8 mouse cellular contexts compared by ENCODE assay signal in the genomic region with DNA sequence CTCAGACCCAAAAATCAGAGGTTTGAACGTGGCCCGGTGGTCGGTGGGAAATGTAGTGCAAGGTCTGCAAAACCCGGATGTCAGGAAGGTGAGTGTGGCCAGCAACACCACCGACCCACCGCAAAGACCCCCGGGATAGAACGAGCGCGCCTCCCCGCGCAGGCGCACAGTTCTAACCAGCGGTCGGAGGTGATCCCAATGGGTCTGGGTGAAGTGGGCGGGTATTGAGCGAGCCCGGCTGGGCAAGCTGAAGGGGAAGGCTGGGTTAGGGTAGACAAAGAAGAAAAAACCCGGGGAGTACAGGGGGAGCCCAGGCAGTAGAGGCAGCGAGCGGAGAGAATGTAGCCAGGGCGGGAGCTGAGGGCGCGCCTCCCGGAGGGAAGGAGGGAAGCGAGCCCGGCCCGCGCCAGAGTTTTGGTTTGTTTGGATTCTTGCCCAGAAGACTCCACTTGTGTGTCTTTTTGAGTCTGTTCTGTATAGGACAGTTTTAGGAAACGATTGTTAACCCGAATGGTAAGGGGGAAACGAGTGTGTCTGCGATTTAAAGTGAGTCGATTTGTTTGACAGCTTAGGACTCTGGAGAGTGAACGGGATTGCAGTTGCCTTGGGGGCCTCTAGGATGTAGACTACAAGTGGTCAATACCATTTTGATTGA. TPM values are rescaled to one million over a fixed set of nuclear protein-coding genes. Genes with fewer than 3 reads are reported as not detected.
A peak's percentile ranks its signal among the peaks of the same experiment; 100 is the strongest.
DNase-seq lines count a peak whose midpoint lies in the region; ATAC-seq and TF ChIP-seq lines count a peak whose summit lies in the region.

No protein-coding gene starts in this region.

- peak; percentile 81 for ATAC-seq in heart, embryonic 13.5 days (ENCODE audit: extremely low read depth, insufficient number of reproducible peaks, low FRiP score, low TSS enrichment)
- ATAC-seq in kidney, postnatal 0 days (replicated peaks; ENCODE audit: low FRiP score, low read depth): peak; percentile 91
- ATAC-seq in neural tube, embryonic 11.5 days (ENCODE audit: insufficient read depth, low FRiP score, low TSS enrichment): peak; percentile 95
- peak; percentile 87 for ATAC-seq in stomach, postnatal 0 days (ENCODE audit: low FRiP score, low TSS enrichment)

- TF ChIP-seq POLR2A in liver, adult 2 months (IDR thresholded peaks at IDR 0.05; ENCODE audit: extremely low read depth, insufficient read depth, low read length): no peak

- H3K36me3 ChIP-seq in forebrain, embryonic 10.5 days (replicated peaks): peaks cover 58% of the 10 kb centered on the region
- H3K36me3 ChIP-seq in heart, embryonic 13.5 days: peaks cover 58% of the 10 kb centered on the region
- no peaks in the 10 kb centered on the region for H3K36me3 ChIP-seq in kidney, postnatal 0 days (ENCODE audit: insufficient read depth, low read length)
- no peaks in the 10 kb centered on the region; the same call in 1 of the 2 replicates for H3K36me3 ChIP-seq in liver, adult 2 months (ENCODE audit: control insufficient read depth, insufficient read depth, low read length)
- no peaks in the 10 kb centered on the region; the same call in 1 of the 2 replicates for H3K36me3 ChIP-seq in neural tube, embryonic 11.5 days (ENCODE audit: control insufficient read depth, insufficient read depth, low read length)
- no peaks in the 10 kb centered on the region for H3K36me3 ChIP-seq in stomach, postnatal 0 days (ENCODE audit: control insufficient read depth, insufficient read depth, low read length)

- H3K9me3 ChIP-seq in forebrain, embryonic 10.5 days: peaks cover 37% of the 10 kb centered on the region
- peaks cover 18% of the 10 kb centered on the region; the same call in 1 of the 2 replicates for H3K9me3 ChIP-seq in heart, embryonic 13.5 days
- 0 out of 2 replicates have a peak, but pooled peaks cover 6% of the 10 kb centered on the region for H3K9me3 ChIP-seq in kidney, postnatal 0 days (replicated peaks; ENCODE audit: low read length)
- H3K9me3 ChIP-seq in neural tube, embryonic 11.5 days (ENCODE audit: control insufficient read depth, low read length): no peaks in the 10 kb centered on the region; the same call in 1 of the 2 replicates
- H3K9me3 ChIP-seq in stomach, postnatal 0 days (ENCODE audit: control insufficient read depth, low read length): no peaks in the 10 kb centered on the region

- peak overlapping the region; percentile 67 for H3K4me3 ChIP-seq in forebrain, embryonic 10.5 days
- peak overlapping the region; percentile 71 for H3K4me3 ChIP-seq in heart, embryonic 13.5 days
- H3K4me3 ChIP-seq in kidney, postnatal 0 days (replicated peaks; ENCODE audit: low read depth, low read length): peak overlapping the region; percentile 51
- H3K4me3 ChIP-seq in liver, adult 2 months (ENCODE audit: insufficient read depth, low read depth, low read length): peak overlapping the region; percentile 46
- peak overlapping the region; percentile 51 for H3K4me3 ChIP-seq in neural tube, embryonic 11.5 days (ENCODE audit: low read depth, low read length)
- H3K4me3 ChIP-seq in stomach, postnatal 0 days (ENCODE audit: low read depth, low read length): peak overlapping the region; percentile 51

- TF ChIP-seq EP300 in stomach, postnatal 0 days (optimal IDR thresholded peaks at IDR 0.05): no peak

- H3K4me1 ChIP-seq in forebrain, embryonic 10.5 days: peaks cover 10% of the 10 kb centered on the region
- no peaks in the 10 kb centered on the region for H3K4me1 ChIP-seq in heart, embryonic 13.5 days
- no peaks in the 10 kb centered on the region for H3K4me1 ChIP-seq in kidney, postnatal 0 days (replicated peaks; ENCODE audit: insufficient read depth, low read length)
- H3K4me1 ChIP-seq in liver, adult 2 months (ENCODE audit: control insufficient read depth, insufficient read depth, low read length): no peaks in the 10 kb centered on the region; the same call in 1 of the 2 replicates
- no peaks in the 10 kb centered on the region for H3K4me1 ChIP-seq in neural tube, embryonic 11.5 days (ENCODE audit: control insufficient read depth, insufficient read depth, low read length)
- H3K4me1 ChIP-seq in stomach, postnatal 0 days (replicated peaks; ENCODE audit: control insufficient read depth, insufficient read depth): no peaks in the 10 kb centered on the region

- no peak for TF ChIP-seq CTCF in kidney, postnatal 0 days (IDR thresholded peaks at IDR 0.05; ENCODE audit: low read depth)
- TF ChIP-seq CTCF in liver, adult 2 months (IDR thresholded peaks at IDR 0.05; ENCODE audit: low read depth, low read length): no peak
- 0 out of 2 replicates have a peak, but pooled peaks have one; percentile 3 for TF ChIP-seq CTCF in stomach, postnatal 0 days (IDR thresholded peaks at IDR 0.05; ENCODE audit: low read depth)

- peak overlapping the region; percentile 75 for H3K4me2 ChIP-seq in heart, embryonic 13.5 days
- peak overlapping the region; percentile 67 for H3K4me2 ChIP-seq in kidney, postnatal 0 days (ENCODE audit: low read length)
- peak overlapping the region; percentile 60 for H3K4me2 ChIP-seq in neural tube, embryonic 11.5 days (ENCODE audit: low read depth)
- H3K4me2 ChIP-seq in stomach, postnatal 0 days (replicated peaks; ENCODE audit: low read depth): peak overlapping the region; percentile 67

- H3K27me3 ChIP-seq in forebrain, embryonic 10.5 days (ENCODE audit: poor library complexity, severe bottlenecking): no peaks in the 10 kb centered on the region
- H3K27me3 ChIP-seq in heart, embryonic 13.5 days (replicated peaks): no peaks in the 10 kb centered on the region
- no peaks in the 10 kb centered on the region for H3K27me3 ChIP-seq in kidney, postnatal 0 days (ENCODE audit: insufficient read depth, low read length)
- H3K27me3 ChIP-seq in liver, adult 2 months (ENCODE audit: control insufficient read depth, insufficient read depth, low read length): 0 out of 2 replicates have a peak, but pooled peaks cover 3% of the 10 kb centered on the region
- H3K27me3 ChIP-seq in neural tube, embryonic 11.5 days (ENCODE audit: control insufficient read depth, insufficient read depth, low read length): no peaks in the 10 kb centered on the region
- H3K27me3 ChIP-seq in stomach, postnatal 0 days (ENCODE audit: control insufficient read depth, insufficient read depth, low read length): no peaks in the 10 kb centered on the region

- DNase-seq in layer of hippocampus, adult 11-12 months (ENCODE audit: low spot score): peak; percentile 68
- DNase-seq in layer of hippocampus, adult 9-10 months (ENCODE audit: low spot score): no peak
- DNase-seq in forebrain, embryonic 10.5 days (ENCODE audit: extremely low spot score, low spot score): peak; percentile 92
- peak; percentile 95 for DNase-seq in kidney, postnatal 0 days (ENCODE audit: low spot score)
- DNase-seq in liver, adult 2 months (ENCODE audit: extremely low read depth, low read depth, low spot score): no peak
- peak; percentile 91 for DNase-seq in neural tube, embryonic 11.5 days (ENCODE audit: low spot score)
- peak; percentile 71 for DNase-seq in stomach, postnatal 0 days (ENCODE audit: low spot score)

- H3K79me2 ChIP-seq in liver, adult 2 months (ENCODE audit: control insufficient read depth, insufficient read depth, low read length): no peaks in the 10 kb centered on the region

- WGBS in forebrain, embryonic 10.5 days: 2% methylated on average over 35 of the region's 35 CpGs
- WGBS in heart, embryonic 13.5 days: 3% methylated on average over 35 of the region's 35 CpGs
- WGBS in kidney, postnatal 0 days: 1% methylated on average over 35 of the region's 35 CpGs
- WGBS in liver, adult 2 months: 1% methylated on average over 35 of the region's 35 CpGs
- 3% methylated on average over 35 of the region's 35 CpGs for whole genome bisulfite sequencing in neural tube, embryonic 11.5 days
- WGBS in stomach, postnatal 0 days: 3% methylated on average over 35 of the region's 35 CpGs

- peak overlapping the region; percentile 91 for H3K27ac ChIP-seq in forebrain, embryonic 10.5 days
- peak overlapping the region; percentile 83 for H3K27ac ChIP-seq in heart, embryonic 13.5 days (replicated peaks)
- peak overlapping the region; percentile 62 for H3K27ac ChIP-seq in kidney, postnatal 0 days
- no peak overlapping the region for H3K27ac ChIP-seq in liver, adult 2 months (replicated peaks; ENCODE audit: insufficient read depth, low read depth, low read length)
- H3K27ac ChIP-seq in neural tube, embryonic 11.5 days (ENCODE audit: low read depth, low read length): peak overlapping the region; percentile 75
- H3K27ac ChIP-seq in stomach, postnatal 0 days (replicated peaks): peak overlapping the region; percentile 49

- H3K9ac ChIP-seq in heart, embryonic 13.5 days: peak overlapping the region; percentile 89
- peak overlapping the region; percentile 55 for H3K9ac ChIP-seq in kidney, postnatal 0 days (ENCODE audit: low read depth, low read length)
- H3K9ac ChIP-seq in liver, adult 2 months (ENCODE audit: low read depth, low read length): no peak overlapping the region; the same call in 1 of the 2 replicates
- peak overlapping the region; percentile 67 for H3K9ac ChIP-seq in neural tube, embryonic 11.5 days (ENCODE audit: low read length)
- H3K9ac ChIP-seq in stomach, postnatal 0 days (ENCODE audit: low read length): peak overlapping the region; percentile 59

RNA-seq across cellular contexts. Expression of a gene that starts 21.9 kb away (rescaled TPM):
- polyA plus RNA-seq in forebrain, embryonic 10.5 days (2016; fragmentation: Nextera tagmentation; extraction: Ambion mirVana): 10.7 and 11.5 TPM in 2 replicates
- 9.6 and 10.0 TPM in 2 replicates for polyA plus RNA-seq in heart, embryonic 13.5 days (2015; fragmentation: Nextera tagmentation; extraction: Ambion mirVana)
- 4.9 and 5.5 TPM in 2 replicates for polyA plus RNA-seq in kidney, postnatal 0 days (2015; fragmentation: Nextera tagmentation; extraction: Ambion mirVana)
- total RNA-seq in liver, adult 2 months (2014; rRNA removed): 0.54 and 0.74 TPM in 2 replicates
- 0.07 TPM in 1 of 2 replicates, not detected in the other for polyA plus RNA-seq in liver, adult 2 months (2012; rRNA removed)
- polyA plus RNA-seq in neural tube, embryonic 11.5 days (2014; fragmentation: Nextera tagmentation; extraction: Ambion mirVana): 7.4 and 10.5 TPM in 2 replicates
- 2.4 and 3.0 TPM in 2 replicates for polyA plus RNA-seq in stomach, postnatal 0 days (2015; fragmentation: Nextera tagmentation; extraction: Ambion mirVana)

RNA-seq across cellular contexts. Expression of a gene that starts 25.9 kb away (rescaled TPM):
- 20.3 and 21.1 TPM in 2 replicates for polyA plus RNA-seq in forebrain, embryonic 10.5 days (2016; fragmentation: Nextera tagmentation; extraction: Ambion mirVana)
- polyA plus RNA-seq in heart, embryonic 13.5 days (2015; fragmentation: Nextera tagmentation; extraction: Ambion mirVana): 8.6 and 9.5 TPM in 2 replicates
- 10.6 and 11.4 TPM in 2 replicates for polyA plus RNA-seq in kidney, postnatal 0 days (2015; fragmentation: Nextera tagmentation; extraction: Ambion mirVana)
- 16.3 and 20.8 TPM in 2 replicates for total RNA-seq in liver, adult 2 months (2014; rRNA removed)
- polyA plus RNA-seq in liver, adult 2 months (2012; rRNA removed): 5.1 and 6.9 TPM in 2 replicates
- polyA plus RNA-seq in neural tube, embryonic 11.5 days (2014; fragmentation: Nextera tagmentation; extraction: Ambion mirVana): 14.3 and 15.1 TPM in 2 replicates
- polyA plus RNA-seq in stomach, postnatal 0 days (2015; fragmentation: Nextera tagmentation; extraction: Ambion mirVana): 4.2 and 5.4 TPM in 2 replicates

RNA-seq across cellular contexts. Expression of a gene that starts 40.3 kb away (rescaled TPM):
- 4.0 and 4.5 TPM in 2 replicates for polyA plus RNA-seq in forebrain, embryonic 10.5 days (2016; fragmentation: Nextera tagmentation; extraction: Ambion mirVana)
- polyA plus RNA-seq in heart, embryonic 13.5 days (2015; fragmentation: Nextera tagmentation; extraction: Ambion mirVana): 330 and 354 TPM in 2 replicates
- polyA plus RNA-seq in kidney, postnatal 0 days (2015; fragmentation: Nextera tagmentation; extraction: Ambion mirVana): 32.9 and 43.0 TPM in 2 replicates
- 6.1 and 9.7 TPM in 2 replicates for total RNA-seq in liver, adult 2 months (2014; rRNA removed)
- 2.0 and 2.8 TPM in 2 replicates for polyA plus RNA-seq in liver, adult 2 months (2012; rRNA removed)
- polyA plus RNA-seq in neural tube, embryonic 11.5 days (2014; fragmentation: Nextera tagmentation; extraction: Ambion mirVana): 4.5 and 5.7 TPM in 2 replicates
- polyA plus RNA-seq in stomach, postnatal 0 days (2015; fragmentation: Nextera tagmentation; extraction: Ambion mirVana): 38.8 and 40.7 TPM in 2 replicates

RNA-seq across cellular contexts. Expression of a gene that starts 49.1 kb away (rescaled TPM):
- 104 TPM in 2 replicates for polyA plus RNA-seq in forebrain, embryonic 10.5 days (2016; fragmentation: Nextera tagmentation; extraction: Ambion mirVana)
- polyA plus RNA-seq in heart, embryonic 13.5 days (2015; fragmentation: Nextera tagmentation; extraction: Ambion mirVana): 70.2 and 76.4 TPM in 2 replicates
- 79.8 and 84.7 TPM in 2 replicates for polyA plus RNA-seq in kidney, postnatal 0 days (2015; fragmentation: Nextera tagmentation; extraction: Ambion mirVana)
- 19.0 and 19.6 TPM in 2 replicates for total RNA-seq in liver, adult 2 months (2014; rRNA removed)
- polyA plus RNA-seq in liver, adult 2 months (2012; rRNA removed): 8.3 and 11.1 TPM in 2 replicates
- 136 and 140 TPM in 2 replicates for polyA plus RNA-seq in neural tube, embryonic 11.5 days (2014; fragmentation: Nextera tagmentation; extraction: Ambion mirVana)
- polyA plus RNA-seq in stomach, postnatal 0 days (2015; fragmentation: Nextera tagmentation; extraction: Ambion mirVana): 44.6 and 44.8 TPM in 2 replicates

RNA-seq across cellular contexts. Expression of a gene that starts 53.4 kb away (rescaled TPM):
- polyA plus RNA-seq in forebrain, embryonic 10.5 days (2016; fragmentation: Nextera tagmentation; extraction: Ambion mirVana): 17.3 and 18.1 TPM in 2 replicates
- polyA plus RNA-seq in heart, embryonic 13.5 days (2015; fragmentation: Nextera tagmentation; extraction: Ambion mirVana): 4.7 and 6.0 TPM in 2 replicates
- 9.5 and 9.6 TPM in 2 replicates for polyA plus RNA-seq in kidney, postnatal 0 days (2015; fragmentation: Nextera tagmentation; extraction: Ambion mirVana)
- 0.37 and 0.67 TPM in 2 replicates for total RNA-seq in liver, adult 2 months (2014; rRNA removed)
- 0.56 and 1.9 TPM in 2 replicates for polyA plus RNA-seq in liver, adult 2 months (2012; rRNA removed)
- 15.3 and 16.4 TPM in 2 replicates for polyA plus RNA-seq in neural tube, embryonic 11.5 days (2014; fragmentation: Nextera tagmentation; extraction: Ambion mirVana)
- 3.4 and 3.8 TPM in 2 replicates for polyA plus RNA-seq in stomach, postnatal 0 days (2015; fragmentation: Nextera tagmentation; extraction: Ambion mirVana)

Comparison
In these comparisons a context has a peak if more than half of its experiments do, and no peak if none do; other contexts are left out.
1. DNase-seq: peak in layer of hippocampus, adult 11-12 months (single experiment), forebrain, embryonic 10.5 days (single experiment), kidney, postnatal 0 days (single experiment), neural tube, embryonic 11.5 days (single experiment) and stomach, postnatal 0 days (single experiment); none in layer of hippocampus, adult 9-10 months (single experiment) and liver, adult 2 months (single experiment).
2. Peak in every context shown above with its lines, with median percentiles within 50 percentile points of each other: H3K4me3 ChIP-seq, ATAC-seq and H3K4me2 ChIP-seq.